Mouse (Mus musculus): ENCODE data around the gene Ugt8a.

DNA sequence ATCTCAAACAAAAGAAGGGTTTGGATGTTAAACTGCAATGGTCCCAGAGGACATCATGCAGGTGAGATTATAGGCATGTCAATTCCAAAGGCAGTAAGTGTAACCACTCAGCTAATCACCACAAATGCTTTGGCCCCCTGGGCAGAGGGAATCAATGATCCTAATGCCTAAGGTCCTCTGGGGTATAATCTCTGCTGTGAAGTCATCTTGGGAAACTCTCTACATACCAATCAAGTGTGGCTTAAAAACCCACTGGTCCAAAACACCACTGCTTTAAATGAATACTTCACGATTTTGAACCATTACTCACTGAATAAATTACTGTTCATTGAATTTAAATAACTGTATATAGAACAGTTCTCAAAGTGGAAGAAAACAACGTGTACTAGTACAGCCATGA, 51.3 kb downstream of the Ugt8a start:
- TF ChIP-seq GATA1 (IDR thresholded peaks at IDR 0.05; ENCODE audit: borderline replicate concordance, low read length) (no peak), FLI1 (IDR thresholded peaks at IDR 0.05; ENCODE audit: low read length) (no peak)
